Mouse (Mus musculus): Measurements from ENCODE around the gene Rab40c. TPM values are rescaled to one million over a fixed set of nuclear protein-coding genes. Genes with fewer than 3 reads are reported as not detected.
A peak's percentile ranks its signal among the peaks of the same experiment; 100 is the strongest.

Rab40c gene
- polyA plus RNA-seq, 1 experiment from 2014 or later = 36.6 TPM

DNA sequence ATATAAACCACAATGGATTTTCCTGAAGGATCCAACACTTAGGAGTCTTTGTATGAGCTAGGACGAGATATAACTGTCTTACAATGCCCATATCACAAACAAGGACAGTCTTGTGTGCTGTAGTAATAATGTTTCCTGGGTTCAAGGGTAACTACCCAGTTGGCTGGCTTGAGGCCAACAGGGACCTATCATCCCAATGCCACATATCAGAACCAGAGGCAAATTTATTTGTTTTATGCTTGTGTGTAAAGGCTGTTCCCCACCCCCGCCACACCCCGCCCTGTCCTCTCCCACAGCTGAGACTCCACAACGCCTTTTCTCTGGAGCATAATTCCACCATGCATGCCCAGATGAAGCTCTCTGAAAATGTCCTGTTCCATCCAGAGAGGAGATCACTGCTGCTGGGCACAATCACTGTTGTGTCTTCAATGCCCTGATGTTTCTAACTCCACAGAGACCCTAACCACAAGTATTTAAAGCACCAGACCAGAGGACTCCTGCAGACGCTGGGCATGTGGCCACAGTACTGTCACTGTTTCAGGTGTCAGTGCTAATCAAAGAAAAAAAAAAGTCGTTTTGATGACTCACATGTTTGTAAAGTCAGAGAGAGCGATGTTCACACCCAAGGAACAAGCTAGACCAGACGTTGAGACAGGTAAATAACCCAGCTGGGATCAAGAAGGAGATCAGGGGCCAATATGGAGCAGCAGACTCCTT lies 2.4 kb downstream of the Rab40c start:
- WGBS = 86% methylated on average over 8 of the region's 8 CpGs
- Histone ChIP-seq H3K4me2 (no peak overlapping the region), H3K27me3 (no peaks in the 10 kb centered on the region), H3K9me3 (no peaks in the 10 kb centered on the region), H3K4me3 (0 out of 2 replicates have a peak overlapping the region, but pooled peaks have one; percentile 4), H3K36me3 (peaks cover 38% of the 10 kb centered on the region), H3K27ac (no peak overlapping the region), H3K9ac (no peak overlapping the region), H3K4me1 (peaks cover 18% of the 10 kb centered on the region)
- ATAC-seq (ENCODE audit: insufficient number of reproducible peaks, insufficient read depth, low FRiP score, low TSS enrichment, low read depth) = no peak

DNA sequence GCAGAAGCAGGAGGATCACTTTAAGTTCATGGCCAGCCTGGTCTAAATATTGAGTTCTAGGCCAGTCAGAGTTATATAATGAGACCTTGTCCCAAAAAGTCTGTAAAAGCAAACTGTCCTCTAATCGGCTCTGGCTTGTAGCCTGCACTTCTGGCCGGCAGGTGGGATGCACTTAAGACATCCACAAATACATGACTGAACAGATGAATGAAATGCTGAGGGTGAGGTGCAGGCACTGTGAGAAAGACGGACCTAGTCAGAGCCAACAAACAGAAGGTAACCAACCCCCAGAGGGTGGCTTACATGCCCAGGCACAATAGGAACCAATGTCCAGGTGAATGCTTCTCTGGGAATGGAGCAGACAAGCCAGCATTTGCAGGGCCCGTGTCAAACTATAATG lies 5.2 kb downstream of the Rab40c start:
- Histone ChIP-seq H3K4me2 (no peak overlapping the region), H3K9me3 (no peaks in the 10 kb centered on the region), H3K27me3 (no peaks in the 10 kb centered on the region), H3K4me1 (peaks cover 14% of the 10 kb centered on the region), H3K36me3 (peaks cover 44% of the 10 kb centered on the region), H3K27ac (no peak overlapping the region), H3K4me3 (no peak overlapping the region), H3K9ac (no peak overlapping the region)
- ATAC-seq (ENCODE audit: insufficient number of reproducible peaks, insufficient read depth, low FRiP score, low TSS enrichment, low read depth) = no peak
- 82% methylated on average over 4 of the region's 4 CpGs for WGBS

DNA sequence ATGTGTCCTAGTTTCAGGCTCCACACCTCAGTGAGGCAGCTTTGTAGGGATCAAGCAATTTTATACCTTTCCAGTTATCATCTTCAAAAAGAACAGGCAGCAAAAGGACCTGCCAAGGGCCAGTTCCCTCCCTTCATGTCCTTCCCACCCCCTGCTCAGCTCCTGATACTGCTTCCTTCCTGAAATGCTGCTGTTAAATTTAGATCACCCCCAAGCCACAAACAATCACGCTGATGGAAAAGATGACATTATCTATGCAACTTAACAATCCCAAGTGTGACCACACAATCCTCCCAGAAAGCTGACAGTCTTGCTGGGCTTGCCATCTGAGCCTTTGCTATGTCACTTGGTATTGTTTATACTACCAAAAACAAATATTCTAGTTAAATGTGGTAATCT lies 5.7 kb downstream of the Rab40c start:
- 78% methylated on average over 1 of the region's 1 CpGs for WGBS
- Histone ChIP-seq H3K36me3 (peaks cover 44% of the 10 kb centered on the region), H3K27ac (no peak overlapping the region), H3K4me3 (no peak overlapping the region), H3K9me3 (no peaks in the 10 kb centered on the region), H3K4me1 (peaks cover 13% of the 10 kb centered on the region), H3K4me2 (no peak overlapping the region), H3K27me3 (no peaks in the 10 kb centered on the region), H3K9ac (no peak overlapping the region)
- ATAC-seq (ENCODE audit: insufficient number of reproducible peaks, insufficient read depth, low FRiP score, low TSS enrichment, low read depth) = no peak

DNA sequence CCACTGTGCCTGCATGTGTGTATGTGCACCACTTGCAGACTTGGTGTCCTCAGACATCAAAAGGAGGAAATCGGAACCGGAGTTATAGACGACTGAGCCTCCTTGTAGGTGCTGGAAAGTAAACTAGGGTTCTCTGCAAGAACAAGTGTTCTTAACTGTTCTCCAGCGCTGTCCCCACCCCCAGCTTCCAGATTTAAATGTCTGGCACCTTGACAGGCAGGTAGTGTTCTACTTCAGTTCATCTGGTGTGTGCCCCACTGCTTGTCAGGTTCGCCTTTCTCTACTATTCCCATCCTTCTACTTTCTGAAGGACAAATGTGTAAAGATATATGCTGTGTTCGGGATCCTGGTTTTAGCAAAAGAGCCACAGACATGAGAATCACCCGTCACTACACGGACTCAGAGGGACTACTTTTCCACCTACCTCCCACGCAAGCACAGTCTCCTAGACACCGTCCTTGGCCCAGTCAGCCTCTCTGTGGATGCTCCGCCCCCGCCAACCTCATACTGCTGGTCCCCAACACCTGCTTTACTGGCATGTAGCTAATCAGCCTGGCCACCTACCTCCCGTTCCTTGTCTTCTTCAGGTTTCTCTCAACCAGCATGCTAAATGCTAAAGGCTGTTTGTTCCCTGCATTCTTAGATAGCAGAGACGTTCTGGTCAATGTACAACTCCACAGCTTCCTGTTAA lies 6.2 kb downstream of the Rab40c start:
- no peaks in the 10 kb centered on the region for H3K9me3 ChIP-seq

DNA sequence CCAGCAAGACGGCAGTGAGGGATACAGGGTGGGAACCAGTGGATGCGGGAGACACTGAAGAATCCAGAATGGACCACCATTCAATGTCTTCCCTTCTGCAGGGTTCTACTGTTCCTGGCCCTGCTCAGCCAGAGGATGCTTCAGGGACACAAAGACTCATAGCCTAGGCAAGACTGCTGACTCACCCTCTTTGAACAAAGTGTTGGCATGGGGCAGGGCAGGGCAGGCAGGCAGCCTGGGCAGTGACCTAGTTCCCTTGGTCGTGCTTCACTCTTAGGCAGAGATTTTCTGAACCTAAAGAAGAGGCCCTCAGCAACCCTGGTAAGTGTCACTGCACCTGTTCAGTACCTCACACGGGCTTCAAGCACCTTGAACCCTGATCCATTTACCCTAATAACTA lies 7.7 kb downstream of the Rab40c start:
- Histone ChIP-seq H3K36me3 (peaks cover 30% of the 10 kb centered on the region), H3K27ac (no peak overlapping the region), H3K9ac (no peak overlapping the region), H3K4me3 (no peak overlapping the region), H3K4me1 (no peaks in the 10 kb centered on the region), H3K4me2 (no peak overlapping the region), H3K9me3 (no peaks in the 10 kb centered on the region), H3K27me3 (no peaks in the 10 kb centered on the region)
- WGBS = 94% methylated on average over 4 of the region's 4 CpGs
- no peak for ATAC-seq (ENCODE audit: insufficient number of reproducible peaks, insufficient read depth, low FRiP score, low TSS enrichment, low read depth)

More for the DNA sequence above, 6.2 kb downstream of the Rab40c start:
- no peak overlapping the region for H3K4me3 ChIP-seq
- 87% methylated on average over 14 of the region's 14 CpGs for WGBS
- no peak overlapping the region for H3K4me2 ChIP-seq
- no peak overlapping the region for H3K27ac ChIP-seq
- H3K9ac ChIP-seq = no peak overlapping the region
- ATAC-seq (ENCODE audit: insufficient number of reproducible peaks, insufficient read depth, low FRiP score, low TSS enrichment, low read depth) = no peak
- no peaks in the 10 kb centered on the region for H3K27me3 ChIP-seq
- H3K36me3 ChIP-seq = peaks cover 44% of the 10 kb centered on the region
- peaks cover 8% of the 10 kb centered on the region for H3K4me1 ChIP-seq

DNA sequence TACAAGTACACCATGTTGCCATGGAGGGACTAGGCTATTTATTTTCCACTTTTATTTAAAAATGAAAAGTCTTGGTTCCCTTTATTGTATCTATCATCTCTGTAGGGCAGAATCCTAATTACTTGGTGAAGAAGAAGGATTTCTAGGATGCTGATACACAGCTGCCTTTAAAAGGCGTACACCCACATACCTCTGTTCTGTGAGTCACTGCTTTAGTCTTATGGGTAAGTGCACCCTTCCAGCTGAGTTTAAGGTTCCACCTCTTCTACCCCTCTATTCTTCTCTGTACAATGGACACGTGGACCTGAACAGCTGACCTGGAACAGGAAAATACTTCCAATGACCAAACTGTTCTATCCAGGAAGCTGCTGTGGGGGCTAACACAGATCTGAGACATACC lies 11.9 kb downstream of the Rab40c start:
- Histone ChIP-seq H3K9me3 (no peaks in the 10 kb centered on the region), H3K4me3 (no peak overlapping the region), H3K27ac (no peak overlapping the region), H3K36me3 (peaks cover 18% of the 10 kb centered on the region; the same call in 1 of the 2 replicates), H3K9ac (no peak overlapping the region), H3K27me3 (no peaks in the 10 kb centered on the region), H3K4me2 (no peak overlapping the region), H3K4me1 (no peaks in the 10 kb centered on the region)
- no peak for ATAC-seq (ENCODE audit: insufficient number of reproducible peaks, insufficient read depth, low FRiP score, low TSS enrichment, low read depth)
- 81% methylated on average over 2 of the region's 2 CpGs for WGBS

DNA sequence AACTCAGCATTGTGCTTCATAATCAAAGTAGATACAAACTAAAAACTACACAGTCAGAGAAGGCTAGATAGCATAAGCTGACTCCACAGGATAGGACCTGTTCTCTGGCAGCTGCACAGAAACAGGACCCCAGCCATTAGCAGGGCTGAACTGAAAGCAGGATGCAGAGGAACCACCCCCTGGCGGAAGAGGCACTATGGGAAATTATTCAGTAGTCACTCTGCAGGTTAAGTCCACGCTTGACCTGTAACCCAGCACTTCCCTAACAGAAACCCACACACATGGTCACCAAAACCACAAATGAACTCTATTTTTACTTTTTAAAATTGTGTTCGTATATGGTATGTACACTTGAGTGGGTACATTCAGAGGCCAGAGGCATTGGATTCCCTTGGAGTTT lies 16.5 kb downstream of the Rab40c start:
- H3K9me3 ChIP-seq = no peaks in the 10 kb centered on the region
- H3K4me3 ChIP-seq = no peak overlapping the region
- 79% methylated on average over 3 of the region's 3 CpGs for WGBS
- H3K9ac ChIP-seq = no peak overlapping the region
- peaks cover 20% of the 10 kb centered on the region for H3K36me3 ChIP-seq
- no peak for ATAC-seq (ENCODE audit: insufficient number of reproducible peaks, insufficient read depth, low FRiP score, low TSS enrichment, low read depth)
- H3K4me1 ChIP-seq = no peaks in the 10 kb centered on the region
- no peak overlapping the region for H3K27ac ChIP-seq
- H3K4me2 ChIP-seq = no peak overlapping the region
- no peaks in the 10 kb centered on the region for H3K27me3 ChIP-seq

DNA sequence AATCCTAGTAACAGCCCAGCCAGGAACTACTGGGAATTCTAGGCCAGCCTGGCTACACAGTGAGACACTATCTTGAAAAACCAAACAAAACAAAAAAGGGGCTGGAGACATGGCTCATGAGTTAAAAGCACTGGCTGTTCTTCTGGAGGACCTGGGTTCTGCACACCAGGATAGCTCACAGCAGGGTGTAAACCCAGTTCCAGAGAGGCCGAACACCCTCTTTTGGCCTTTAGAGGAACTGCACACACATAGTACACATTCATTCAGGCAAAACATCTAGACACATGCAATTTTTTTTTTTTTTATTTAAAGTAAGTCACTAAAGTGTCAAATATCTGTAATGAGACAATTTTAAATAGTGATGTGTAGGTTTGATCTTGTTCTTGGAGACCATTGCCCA lies 19.3 kb downstream of the Rab40c start:
- 95% methylated on average over 1 of the region's 1 CpGs for WGBS
- Histone ChIP-seq H3K27ac (no peak overlapping the region), H3K27me3 (no peaks in the 10 kb centered on the region), H3K4me3 (no peak overlapping the region), H3K4me2 (no peak overlapping the region), H3K4me1 (no peaks in the 10 kb centered on the region), H3K9ac (no peak overlapping the region), H3K9me3 (no peaks in the 10 kb centered on the region), H3K36me3 (peaks cover 15% of the 10 kb centered on the region)
- ATAC-seq (ENCODE audit: insufficient number of reproducible peaks, insufficient read depth, low FRiP score, low TSS enrichment, low read depth) = no peak

DNA sequence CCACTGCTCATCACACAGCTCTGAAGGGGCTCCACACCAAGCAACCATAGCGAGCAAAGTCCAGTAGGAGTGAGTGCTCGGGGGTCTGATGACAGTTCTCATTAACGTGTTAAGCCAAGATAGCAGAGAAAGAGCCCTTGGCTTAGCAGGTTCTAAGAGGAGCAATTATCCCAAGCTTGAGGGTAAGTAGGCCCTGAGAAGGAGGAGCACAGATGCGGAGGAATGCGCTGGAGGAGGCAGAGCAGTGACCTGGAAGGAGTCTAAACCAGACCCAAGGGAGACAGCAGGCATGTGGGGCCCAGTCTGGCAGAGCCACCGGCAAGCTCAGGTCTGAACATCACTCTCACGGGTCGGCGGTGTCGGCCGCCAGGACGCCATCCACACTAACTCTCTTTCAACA lies 23.6 kb downstream of the Rab40c start:
- no peak for ATAC-seq (ENCODE audit: insufficient number of reproducible peaks, insufficient read depth, low FRiP score, low TSS enrichment, low read depth)
- 48% methylated on average over 12 of the region's 12 CpGs for WGBS
- Histone ChIP-seq H3K4me2 (no peak overlapping the region), H3K4me1 (0 out of 2 replicates have a peak, but pooled peaks cover 3% of the 10 kb centered on the region), H3K9ac (no peak overlapping the region), H3K9me3 (no peaks in the 10 kb centered on the region), H3K4me3 (no peak overlapping the region), H3K36me3 (peaks cover 10% of the 10 kb centered on the region), H3K27me3 (no peaks in the 10 kb centered on the region), H3K27ac (no peak overlapping the region)

DNA sequence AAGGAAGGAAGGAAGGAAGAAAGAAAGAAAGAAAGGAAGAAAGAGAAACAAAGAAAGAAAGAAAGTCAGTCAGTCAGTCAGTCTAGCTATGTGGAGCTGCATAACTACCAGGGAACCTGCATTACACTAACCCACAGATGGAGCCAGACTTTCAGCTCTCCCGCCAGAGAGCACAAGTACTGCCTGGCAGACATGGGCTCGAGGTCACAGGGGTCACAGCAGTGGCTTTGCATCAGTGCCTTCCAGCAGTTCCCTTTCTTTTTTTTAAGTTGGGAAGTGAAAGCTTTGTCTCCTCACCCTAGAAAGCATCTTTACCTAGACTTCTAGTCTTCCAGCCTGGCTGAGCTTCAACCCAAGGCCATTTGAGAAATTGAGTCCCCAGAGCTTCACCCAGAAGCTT lies 24.1 kb downstream of the Rab40c start:
- Histone ChIP-seq H3K9ac (no peak overlapping the region), H3K36me3 (peaks cover 10% of the 10 kb centered on the region), H3K4me2 (no peak overlapping the region), H3K9me3 (no peaks in the 10 kb centered on the region), H3K27me3 (no peaks in the 10 kb centered on the region), H3K4me3 (no peak overlapping the region), H3K27ac (no peak overlapping the region), H3K4me1 (0 out of 2 replicates have a peak, but pooled peaks cover 3% of the 10 kb centered on the region)
- no peak for ATAC-seq (ENCODE audit: insufficient number of reproducible peaks, insufficient read depth, low FRiP score, low TSS enrichment, low read depth)
- WGBS = 28% methylated on average over 2 of the region's 2 CpGs

DNA sequence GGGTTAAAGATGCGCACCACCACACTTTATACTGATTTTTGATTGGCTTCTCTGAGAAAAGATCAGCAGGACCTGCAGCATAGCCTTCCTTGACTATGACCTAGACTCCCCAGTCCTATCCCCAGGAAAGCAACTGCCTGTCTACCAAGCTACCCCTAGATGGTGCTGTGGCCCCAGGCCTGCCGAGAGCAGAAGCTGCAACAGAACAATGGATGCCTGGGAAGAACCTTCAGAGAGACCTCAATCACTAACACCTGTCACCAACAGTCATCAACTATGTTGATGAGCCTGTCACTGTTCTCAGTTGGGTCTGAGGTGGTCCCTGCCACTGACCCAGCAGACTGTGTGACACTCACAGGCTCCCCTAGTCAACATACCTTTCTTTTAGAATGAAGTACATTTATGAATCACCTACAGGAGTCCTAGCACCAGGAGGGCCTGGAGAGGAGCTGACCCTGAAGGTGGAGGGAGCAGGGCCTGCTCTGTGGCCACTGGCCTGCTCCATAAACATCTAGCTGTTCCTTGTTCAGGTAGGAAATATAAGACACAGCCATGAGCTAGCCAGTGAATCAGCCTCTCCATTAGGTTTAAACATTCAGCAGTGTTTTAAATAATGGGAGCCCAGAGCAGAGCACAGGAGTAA lies 25.4 kb downstream of the Rab40c start:
- Histone ChIP-seq H3K4me1 (0 out of 2 replicates have a peak, but pooled peaks cover 3% of the 10 kb centered on the region), H3K27ac (no peak overlapping the region), H3K27me3 (no peaks in the 10 kb centered on the region), H3K9me3 (no peaks in the 10 kb centered on the region), H3K4me3 (no peak overlapping the region), H3K36me3 (peaks cover 23% of the 10 kb centered on the region), H3K4me2 (no peak overlapping the region), H3K9ac (no peak overlapping the region)
- ATAC-seq (ENCODE audit: insufficient number of reproducible peaks, insufficient read depth, low FRiP score, low TSS enrichment, low read depth) = no peak
- WGBS = 31% methylated on average over 2 of the region's 2 CpGs

DNA sequence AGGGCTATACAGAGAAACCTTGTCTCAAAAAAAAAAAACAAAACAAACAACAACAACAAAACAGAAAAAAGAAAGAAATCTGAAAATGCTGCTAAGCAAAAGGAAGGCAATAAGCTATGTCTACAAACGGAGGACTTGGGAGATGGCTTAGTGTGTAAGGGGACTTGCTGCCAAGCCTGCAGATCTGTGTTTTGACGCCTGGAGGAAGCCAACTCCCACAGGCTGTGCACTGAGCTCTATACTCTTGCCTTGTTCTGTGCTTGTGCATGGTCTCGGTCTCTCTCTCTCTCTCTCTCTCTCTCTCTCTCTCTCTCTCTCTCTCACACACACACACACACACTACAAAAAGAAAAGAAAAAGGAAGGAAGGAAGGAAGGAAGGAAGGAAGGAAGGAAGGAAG lies 30.7 kb downstream of the Rab40c start:
- H3K27me3 ChIP-seq = no peaks in the 10 kb centered on the region
- no peaks in the 10 kb centered on the region for H3K9me3 ChIP-seq
- no peaks in the 10 kb centered on the region for H3K4me1 ChIP-seq
- WGBS = 85% methylated on average over 3 of the region's 3 CpGs
- peaks cover 64% of the 10 kb centered on the region for H3K36me3 ChIP-seq
- ATAC-seq (ENCODE audit: insufficient number of reproducible peaks, insufficient read depth, low FRiP score, low TSS enrichment, low read depth) = no peak
- H3K4me2 ChIP-seq = no peak overlapping the region
- H3K9ac ChIP-seq = no peak overlapping the region
- no peak overlapping the region for H3K27ac ChIP-seq
- no peak overlapping the region for H3K4me3 ChIP-seq

All from embryonic facial prominence, embryonic 13.5 days (tissue).